Mouse (Mus musculus) stomach, postnatal 0 days (tissue): ENCODE data around the gene Psmb8. TPM values are rescaled to one million over a fixed set of nuclear protein-coding genes. Genes with fewer than 3 reads are reported as not detected.

ENCODE experiments used
- ATAC-seq: fragments of 200-750 bp; cut with Nextera tagmentation; 2 replicates; pipeline ENCODE4 v1.8.0; 2017; ENCODE audit not compliant: low FRiP score, low TSS enrichment
- DNase-seq: peaks from one replicate; pipeline ENCODE4 v3.0.0-alpha.2; 2016; ENCODE audit warnings: low spot score
- H3K27ac ChIP-seq: fragments of 300-500 bp; sonication (generic); replicated peaks from 2 replicates; pipeline ENCODE4 v1.5.1; 2014; ENCODE audit warnings: mild to moderate bottlenecking, control low read depth
- H3K27me3 ChIP-seq: fragments of 300-500 bp; sonication (generic); 2 replicates; pipeline ENCODE4 v1.6.1; 2014; ENCODE audit warnings: low read length; ENCODE audit not compliant: control insufficient read depth, insufficient read depth
- H3K36me3 ChIP-seq: fragments of 300-500 bp; sonication (generic); 2 replicates; pipeline ENCODE4 v1.6.1; 2014; ENCODE audit warnings: low read length, mixed read lengths; ENCODE audit not compliant: control insufficient read depth, insufficient read depth
- H3K4me1 ChIP-seq: fragments of 300-500 bp; sonication (generic); replicated peaks from 2 replicates; pipeline ENCODE4 v1.6.1; 2014; ENCODE audit warnings: antibody characterized with exemption; ENCODE audit not compliant: control insufficient read depth, insufficient read depth
- H3K4me2 ChIP-seq: fragments of 300-500 bp; sonication (generic); replicated peaks from 2 replicates; pipeline ENCODE4 v1.6.1; 2014; ENCODE audit warnings: low read depth, mild to moderate bottlenecking, control low read depth, moderate library complexity
- H3K4me3 ChIP-seq: fragments of 300-500 bp; sonication (generic); 2 replicates; pipeline ENCODE4 v1.5.1; 2014; ENCODE audit warnings: low read depth, low read length, control low read depth
- H3K9ac ChIP-seq: fragments of 300-500 bp; sonication (generic); 2 replicates; pipeline ENCODE4 v1.6.1; 2014; ENCODE audit warnings: mild to moderate bottlenecking, low read length, control low read depth, mixed read lengths
- H3K9me3 ChIP-seq: fragments of 300-500 bp; sonication (generic); 2 replicates; pipeline ENCODE4 v1.6.1; 2016; ENCODE audit warnings: low read length; ENCODE audit not compliant: control insufficient read depth
- CTCF ChIP-seq: IDR thresholded peaks from 2 replicates; pipeline ENCODE4 v1.5.1; 2016; ENCODE audit warnings: antibody characterized with exemption, low read depth, mild to moderate bottlenecking, moderate library complexity
- EP300 ChIP-seq: optimal IDR thresholded peaks from 2 replicates; pipeline ENCODE3; 2016; ENCODE audit warnings: antibody characterized with exemption
- WGBS: fragments of 180-500 bp; shearing (Covaris S2); extraction: QIAGEN DNeasy Blood & Tissue Kit; methylation state at CpG from one replicate; pipeline ENCODE4 v1.1.7; 2014; 5-methylcytosine and 5-hydroxymethylcytosine counted together
- polyA plus RNA-seq: library from polyadenylated mRNA; unstranded; fragments of >200 nt; fragmentation: Nextera tagmentation; extraction: Ambion mirVana; gene quantifications from 2 replicates; pipeline ENCODE4 v1.2.1, GENCODE M21; 2015

The Psmb8 gene
- polyA plus RNA-seq, 1 experiment from 2014 or later = 16.2 TPM

- peak within 1 kb of the TSS; percentile 74 for H3K9ac ChIP-seq
- H3K27me3 ChIP-seq = no peaks in the 10 kb centered on the region
- TF ChIP-seq CTCF (no peak; the same call in 1 of the 2 replicates), EP300 (no peak)
- H3K36me3 ChIP-seq = no peaks in the 10 kb centered on the region
- H3K4me1 ChIP-seq = no peaks in the 10 kb centered on the region
- peak within 1 kb of the TSS; percentile 85 for H3K27ac ChIP-seq
- no peaks in the 10 kb centered on the region for H3K9me3 ChIP-seq
- H3K4me2 ChIP-seq = peak within 1 kb of the TSS; percentile 98
- ATAC-seq (peak; percentile 97), DNase-seq (peak; percentile 98)
- under 1% methylated on average over 46 of the region's 46 CpGs for WGBS
- peak within 1 kb of the TSS; percentile 68 for H3K4me3 ChIP-seq
Measured at GRCm38 (mm10) chr17:34187261-34187916, 10.1 kb upstream of the Psmb8 start, which contains the start of the genes Tap1 and Psmb9. Tap1 (plus strand) TSS chr17:34187553. Psmb9 (minus strand) TSS chr17:34187764.

GRCm38 (mm10) chr17:34188010-34188409 is 9.5 kb upstream of the Psmb8 start:
- H3K36me3 ChIP-seq = no peaks in the 10 kb centered on the region
- peak overlapping the region; percentile 68 for H3K4me3 ChIP-seq
- no peaks in the 10 kb centered on the region for H3K27me3 ChIP-seq
- H3K9me3 ChIP-seq = no peaks in the 10 kb centered on the region
- ATAC-seq = no peak
- peak overlapping the region; percentile 74 for H3K9ac ChIP-seq
- TF ChIP-seq CTCF (no peak), EP300 (no peak)
- peak overlapping the region; percentile 85 for H3K27ac ChIP-seq
- H3K4me2 ChIP-seq = peak overlapping the region; percentile 98
- WGBS = 7% methylated on average over 20 of the region's 20 CpGs
- no peaks in the 10 kb centered on the region for H3K4me1 ChIP-seq
- peak; percentile 43 for DNase-seq

GRCm38 (mm10) chr17:34188986-34189385 is 8.5 kb upstream of the Psmb8 start:
- TF ChIP-seq EP300 = no peak
- TF ChIP-seq CTCF = no peak
- no peaks in the 10 kb centered on the region for H3K36me3 ChIP-seq
- ATAC-seq (no peak), DNase-seq (no peak)
- 85% methylated on average over 6 of the region's 6 CpGs for WGBS
- H3K4me2 ChIP-seq = no peak overlapping the region
- H3K27me3 ChIP-seq = no peaks in the 10 kb centered on the region
- H3K4me1 ChIP-seq = no peaks in the 10 kb centered on the region
- H3K9ac ChIP-seq = no peak overlapping the region
- H3K27ac ChIP-seq = no peak overlapping the region
- H3K4me3 ChIP-seq = no peak overlapping the region
- no peaks in the 10 kb centered on the region for H3K9me3 ChIP-seq

GRCm38 (mm10) chr17:34192852-34193251 is 4.7 kb upstream of the Psmb8 start:
- no peak overlapping the region for H3K27ac ChIP-seq
- DNase-seq = no peak
- no peaks in the 10 kb centered on the region; the same call in 1 of the 2 replicates for H3K27me3 ChIP-seq
- no peak overlapping the region for H3K4me3 ChIP-seq
- no peak overlapping the region for H3K9ac ChIP-seq
- H3K4me1 ChIP-seq = no peaks in the 10 kb centered on the region
- 25% methylated on average over 16 of the region's 16 CpGs for WGBS
- ATAC-seq = no peak
- no peaks in the 10 kb centered on the region for H3K9me3 ChIP-seq
- no peaks in the 10 kb centered on the region for H3K36me3 ChIP-seq
- H3K4me2 ChIP-seq = no peak overlapping the region
- TF ChIP-seq CTCF (no peak), EP300 (no peak)

- Histone ChIP-seq H3K9me3 (no peaks in the 10 kb centered on the region), H3K9ac (no peak overlapping the region), H3K27ac (no peak overlapping the region), H3K4me2 (no peak overlapping the region), H3K36me3 (no peaks in the 10 kb centered on the region), H3K4me1 (no peaks in the 10 kb centered on the region), H3K4me3 (no peak overlapping the region), H3K27me3 (no peaks in the 10 kb centered on the region; the same call in 1 of the 2 replicates)
- 50% methylated on average over 8 of the region's 8 CpGs for WGBS
- no peak for DNase-seq
- no peak for TF ChIP-seq CTCF
- no peak for TF ChIP-seq EP300
- ATAC-seq = no peak
Measured at GRCm38 (mm10) chr17:34193468-34193867, 4.1 kb upstream of the Psmb8 start.

GRCm38 (mm10) chr17:34194723-34195122 is 2.8 kb upstream of the Psmb8 start:
- Histone ChIP-seq H3K4me2 (no peak overlapping the region), H3K4me3 (no peak overlapping the region), H3K27me3 (no peaks in the 10 kb centered on the region; the same call in 1 of the 2 replicates), H3K27ac (no peak overlapping the region), H3K4me1 (no peaks in the 10 kb centered on the region), H3K9me3 (no peaks in the 10 kb centered on the region), H3K9ac (no peak overlapping the region), H3K36me3 (no peaks in the 10 kb centered on the region)
- DNase-seq (no peak), ATAC-seq (no peak)
- TF ChIP-seq EP300 (no peak), CTCF (no peak)
- 92% methylated on average over 4 of the region's 4 CpGs for WGBS
